Mouse (Mus musculus) A20 (cell line): ENCODE measurements around the gene Gm49388.
A peak's percentile ranks its signal among the peaks of the same experiment; 100 is the strongest.

Experiments used
- DNase-seq: peaks from one replicate; pipeline ENCODE4 v3.0.0-alpha.2; 2011; ENCODE audit warnings: low read depth, low spot score

Gm49388 gene

GRCm38 (mm10) chr7:127785308-127785707, at the start of gene Gm49388:
Gene Gm49388, plus strand, starts transcription at chr7:127785608.
- DNase-seq: no peak

DNA sequence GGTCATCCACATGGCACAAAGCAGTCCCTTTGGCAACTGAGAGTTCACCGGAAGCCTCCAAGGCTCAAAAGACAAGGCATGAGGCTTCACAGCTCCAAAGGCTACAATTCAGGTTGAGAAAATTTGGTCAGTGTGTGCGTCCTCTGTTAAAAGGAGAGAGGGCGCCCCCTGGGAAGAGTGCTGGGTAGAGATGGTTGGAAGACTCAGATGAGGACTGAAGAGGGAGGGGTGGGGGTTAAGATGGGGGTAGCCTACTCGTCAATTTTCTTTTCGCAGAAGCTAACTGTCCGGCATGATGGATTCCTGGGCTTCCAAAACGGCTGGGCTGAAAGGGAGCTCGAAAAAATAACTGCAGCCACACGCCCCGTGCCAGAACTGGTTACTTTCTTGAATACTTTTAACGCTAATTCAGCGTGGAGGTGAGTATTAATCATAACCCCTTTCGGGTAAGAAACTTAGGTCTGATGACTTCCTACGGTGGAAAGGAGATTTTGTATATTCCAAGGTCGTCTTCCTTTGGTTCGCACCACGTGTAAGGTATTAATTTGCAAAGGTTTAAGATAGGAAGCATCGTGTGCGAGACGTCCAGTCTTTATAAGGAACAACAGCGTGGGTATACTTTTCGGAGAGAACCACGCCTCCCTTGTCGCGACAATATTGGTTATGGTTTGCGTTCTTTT, 40.9 kb upstream of the Gm49388 start, which contains the start of gene Fbxl19:
TSS of gene Fbxl19 (plus strand) at position 178 of the 680 bp plus-strand sequence.
- peak; percentile 86 for DNase-seq

DNA sequence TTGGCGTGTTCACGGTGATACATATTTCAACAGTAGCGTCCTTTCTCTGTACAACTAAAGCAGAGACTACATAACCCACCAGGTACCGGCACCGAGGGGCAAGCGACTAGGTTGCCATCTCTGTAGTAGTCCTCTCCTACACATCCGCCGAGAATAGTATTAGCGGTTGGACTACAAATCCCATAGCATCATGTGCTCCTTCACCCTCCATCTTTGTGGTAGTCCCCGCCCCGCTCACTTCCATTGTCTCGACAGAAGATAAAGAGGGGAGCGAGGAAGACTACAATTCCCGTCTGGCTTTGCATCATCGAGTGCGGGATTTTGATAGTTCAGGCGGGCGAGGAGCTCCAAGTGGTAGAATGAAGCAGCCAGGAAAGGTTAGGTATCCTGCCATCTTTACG, 40.2 kb upstream of the Gm49388 start:
- DNase-seq: peak; percentile 96

DNA sequence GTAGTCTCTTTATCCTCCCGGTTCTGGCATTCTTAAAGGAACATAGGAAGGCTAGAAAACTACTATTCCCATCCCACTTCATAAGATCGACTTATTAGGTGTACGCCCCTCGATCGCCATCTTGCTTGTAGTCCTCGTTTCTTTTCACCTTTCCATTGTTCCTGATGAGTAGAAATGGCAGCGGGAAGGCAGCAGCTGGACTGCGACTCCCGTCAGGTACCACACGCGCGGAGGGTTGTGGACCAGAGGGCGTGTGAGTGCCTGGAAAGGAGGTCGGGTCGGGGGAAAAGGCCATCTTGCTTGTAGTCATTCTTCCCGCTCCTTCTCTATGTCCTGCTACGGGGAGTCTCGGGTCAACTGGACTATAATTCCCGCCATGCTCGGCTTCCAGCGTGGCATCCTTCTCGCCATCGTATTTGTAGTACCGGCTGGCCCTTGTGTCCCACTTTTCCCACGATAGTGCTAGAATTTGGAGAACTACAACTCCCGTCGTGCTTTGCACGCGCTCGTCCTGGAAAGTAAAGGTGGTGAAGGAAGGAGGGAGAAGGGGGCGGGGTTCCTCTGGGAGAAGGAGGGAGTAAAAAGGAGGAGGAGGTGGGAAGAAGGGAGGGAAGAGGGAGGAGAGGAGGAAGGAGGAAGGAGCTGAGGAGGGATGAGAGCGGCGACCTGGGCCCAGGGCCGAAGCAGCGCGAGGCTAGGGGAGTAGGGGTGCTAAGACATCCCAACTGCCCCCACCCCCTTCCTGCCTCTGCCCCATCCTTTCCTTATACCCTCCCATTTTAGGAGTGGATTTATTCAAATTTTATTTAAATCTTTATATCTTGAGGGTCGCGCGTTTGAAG, 39.5 kb upstream of the Gm49388 start:
- peak; percentile 92 for DNase-seq

DNA sequence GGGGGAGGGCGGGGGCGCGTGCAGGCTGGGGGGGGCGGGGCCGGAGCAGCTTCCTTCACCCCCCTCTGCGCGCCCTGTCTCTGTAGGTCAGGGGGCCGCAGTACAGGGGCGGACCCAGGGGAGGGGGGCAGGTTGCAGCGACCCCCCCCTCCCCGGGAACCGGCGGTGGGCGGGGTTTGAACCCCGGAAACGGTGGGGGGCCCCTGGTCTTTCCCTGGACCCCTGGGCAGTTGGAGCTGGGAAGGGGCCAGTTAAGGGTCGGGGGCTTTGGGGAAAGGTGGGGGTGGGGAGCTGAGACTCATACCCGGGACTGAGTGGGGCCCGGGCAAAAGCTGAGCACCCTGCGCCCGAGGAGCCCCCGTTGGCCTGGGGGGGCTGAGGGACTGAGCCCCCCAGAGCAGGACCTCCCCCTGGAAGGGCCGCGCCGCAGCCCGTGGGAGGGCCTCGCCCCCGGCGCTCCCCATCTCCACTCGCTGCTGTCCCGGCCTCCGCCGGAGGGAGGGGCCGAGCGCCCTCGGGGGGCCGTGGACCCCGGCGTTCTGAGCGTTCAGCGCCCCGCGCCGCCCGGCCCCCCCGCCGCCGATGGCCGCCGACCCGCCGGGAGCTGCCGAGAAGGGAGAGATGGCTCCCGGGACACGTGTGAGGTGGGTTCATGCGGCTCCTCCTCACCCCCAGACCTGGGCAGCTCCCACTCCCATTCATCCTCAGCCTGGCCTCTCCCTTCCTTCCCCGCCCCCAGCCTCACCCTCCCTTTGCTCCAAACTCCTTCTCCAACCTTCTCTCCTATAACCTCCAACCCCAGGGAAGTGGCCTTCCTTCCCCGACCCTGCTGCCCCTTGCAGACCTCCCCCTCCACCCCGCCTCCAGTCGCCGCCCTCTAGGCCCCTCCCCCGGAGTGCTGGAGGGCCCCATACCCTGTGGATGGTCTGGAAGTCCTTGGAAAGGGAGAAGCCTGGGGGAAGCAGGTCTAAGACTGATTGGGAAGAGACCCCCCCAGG, 38.6 kb upstream of the Gm49388 start:
- DNase-seq: peak; percentile 33

DNA sequence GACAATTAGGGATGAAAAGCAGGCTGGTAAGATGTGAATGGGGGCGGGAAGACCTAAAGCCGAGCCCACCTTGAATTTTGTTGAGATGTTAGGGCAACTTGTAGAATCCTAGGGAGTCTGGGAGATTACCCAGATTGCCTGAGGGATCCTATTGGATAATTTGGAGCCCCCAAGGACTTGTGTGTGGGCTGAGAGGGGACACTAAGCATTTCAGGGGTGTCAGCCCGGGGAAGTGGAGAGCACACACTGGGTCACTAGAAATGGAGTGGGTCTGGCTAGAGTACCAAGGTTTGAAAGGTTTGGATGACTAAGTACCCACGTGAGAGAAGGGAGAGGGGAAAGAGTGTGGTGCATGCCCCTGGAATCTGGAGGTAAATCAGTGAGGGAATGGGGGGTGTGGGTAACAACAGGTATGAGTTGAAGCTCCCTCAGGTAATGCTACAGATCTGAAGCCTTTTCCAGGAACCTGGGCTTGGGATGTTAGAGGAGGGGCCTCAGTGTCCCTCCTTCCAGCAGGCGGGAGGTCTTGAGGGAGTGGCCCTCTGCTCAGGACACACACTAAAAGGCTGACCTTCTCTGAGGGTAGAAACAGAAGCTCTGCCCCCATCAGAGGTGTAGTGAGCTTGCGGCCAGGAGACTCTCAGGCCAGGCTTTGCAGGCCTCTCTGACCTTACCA, 37.7 kb upstream of the Gm49388 start:
- DNase-seq: no peak

- no peak for DNase-seq
Measured at GRCm38 (mm10) chr7:127748235-127748560, 37.2 kb upstream of the Gm49388 start.

GRCm38 (mm10) chr7:127750131-127751127, 35.0 kb upstream of the Gm49388 start:
- DNase-seq: no peak

- no peak for DNase-seq
Measured at GRCm38 (mm10) chr7:127751619-127752018, 33.8 kb upstream of the Gm49388 start.

DNA sequence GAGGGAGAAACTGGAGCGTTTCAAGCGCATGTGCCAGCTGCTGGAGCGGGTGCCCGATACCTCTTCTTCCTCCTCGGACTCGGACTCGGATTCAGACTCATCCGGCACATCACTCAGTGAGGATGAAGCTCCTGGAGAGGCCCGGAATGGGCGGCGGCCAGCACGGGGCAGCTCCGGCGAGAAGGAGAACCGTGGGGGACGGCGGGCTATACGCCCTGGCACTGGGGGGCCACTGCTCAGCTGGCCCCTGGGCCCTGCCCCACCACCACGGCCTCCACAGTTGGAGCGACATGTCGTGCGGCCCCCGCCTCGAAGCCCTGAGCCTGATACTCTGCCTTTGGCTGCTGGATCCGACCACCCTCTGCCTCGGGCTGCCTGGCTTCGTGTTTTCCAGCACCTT, 33.3 kb upstream of the Gm49388 start:
- DNase-seq: no peak

GRCm38 (mm10) chr7:127753158-127753557, 32.2 kb upstream of the Gm49388 start:
- no peak for DNase-seq

GRCm38 (mm10) chr7:127753741-127754140, 31.7 kb upstream of the Gm49388 start:
- no peak for DNase-seq

- peak; percentile 46 for DNase-seq
Measured at GRCm38 (mm10) chr7:127759716-127760115, 25.7 kb upstream of the Gm49388 start.

- no peak for DNase-seq
Measured at GRCm38 (mm10) chr7:127760478-127760877, 24.9 kb upstream of the Gm49388 start.

DNA sequence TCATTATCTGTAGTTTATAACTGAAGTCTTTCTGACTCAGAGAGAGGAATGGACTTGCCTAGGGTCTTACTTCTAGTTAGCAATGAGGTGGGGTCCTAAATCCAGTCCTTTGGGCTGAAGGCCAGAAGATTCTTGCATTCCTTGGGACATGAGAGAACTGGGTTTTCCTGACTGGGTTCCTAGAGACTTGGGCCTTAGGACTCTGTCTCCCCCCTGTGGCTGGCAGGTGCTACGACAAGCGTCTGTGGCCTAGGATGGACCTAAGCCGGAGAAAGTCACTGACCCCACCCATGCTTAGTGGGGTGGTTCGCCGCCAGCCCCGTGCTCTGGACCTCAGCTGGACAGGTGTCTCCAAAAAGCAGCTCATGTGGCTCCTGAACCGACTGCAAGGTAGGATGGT, 24.4 kb upstream of the Gm49388 start:
- DNase-seq: peak; percentile 61

DNA sequence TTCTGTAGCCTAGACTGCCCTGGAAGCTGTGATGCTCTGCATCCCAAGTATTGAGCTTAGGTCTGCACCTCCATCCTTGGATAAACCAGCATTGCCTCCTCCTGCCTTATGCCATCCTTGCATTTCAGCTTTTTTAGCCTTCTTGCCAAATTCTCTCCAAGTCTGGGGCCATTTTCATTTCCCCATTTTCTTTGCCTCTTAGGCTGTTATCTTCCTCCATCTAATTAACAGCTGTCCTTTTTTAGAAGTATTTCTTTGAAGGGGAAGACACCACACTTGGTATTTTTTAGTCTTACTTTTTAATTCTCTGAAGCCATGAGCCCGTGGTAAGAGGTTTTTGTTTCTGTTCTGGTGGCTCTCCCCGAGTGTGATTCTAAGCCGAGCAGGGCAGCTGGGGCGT, 21.8 kb upstream of the Gm49388 start:
- DNase-seq: peak; percentile 73

DNA sequence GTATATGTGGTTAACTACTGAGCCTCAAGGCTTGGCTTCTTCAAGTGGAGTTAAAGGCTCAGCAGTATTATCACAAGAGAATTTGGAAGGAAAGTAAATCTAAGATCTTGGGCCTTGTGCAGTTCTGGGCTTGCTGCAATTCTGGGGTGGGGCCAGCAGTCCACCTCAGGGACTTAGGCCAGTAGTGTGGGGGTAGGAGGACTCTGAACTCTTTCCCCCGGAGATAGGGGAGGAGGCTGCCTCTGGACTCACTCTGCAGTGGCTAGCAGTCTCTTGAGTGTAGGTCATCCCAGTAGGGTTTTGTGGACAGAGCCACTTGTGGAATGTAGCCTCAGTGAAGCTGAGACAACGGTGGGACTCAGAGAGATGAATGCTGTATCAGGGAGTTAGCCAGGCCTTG, 19.7 kb upstream of the Gm49388 start:
- DNase-seq: no peak

GRCm38 (mm10) chr7:127766851-127767609, 18.4 kb upstream of the Gm49388 start:
- no peak for DNase-seq

DNA sequence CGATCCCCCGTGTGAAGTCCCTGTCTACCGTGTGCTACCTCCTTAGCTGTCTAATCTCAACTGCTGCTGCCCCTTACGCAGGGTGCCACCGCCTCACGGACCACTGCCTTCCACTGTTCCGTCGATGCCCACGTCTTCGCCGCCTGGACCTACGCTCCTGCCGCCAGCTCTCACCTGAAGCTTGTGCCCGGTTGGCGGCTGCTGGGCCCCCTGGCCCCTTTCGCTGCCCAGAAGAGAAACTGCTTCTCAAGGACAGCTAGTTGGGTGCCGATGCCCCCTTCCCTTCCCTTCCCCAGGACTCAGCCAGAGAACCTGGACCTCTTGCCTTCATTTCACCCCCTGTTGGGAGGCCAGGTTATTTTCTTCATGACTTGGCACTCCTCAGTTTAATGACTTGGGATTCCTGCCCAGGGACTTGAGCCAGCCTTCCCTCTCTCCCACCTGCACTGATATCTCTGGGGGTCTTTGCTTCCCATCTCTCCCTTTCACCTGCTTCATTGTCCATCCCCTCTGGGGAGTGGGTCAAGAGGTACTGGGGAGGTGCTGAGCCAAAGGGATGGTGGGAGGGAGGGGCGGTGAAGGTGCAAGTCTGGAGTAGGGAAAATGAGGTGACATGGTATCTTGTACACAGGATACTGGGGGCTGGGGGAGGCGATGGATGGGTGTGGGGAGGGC, 17.6 kb upstream of the Gm49388 start:
- DNase-seq: no peak
